Mouse (Mus musculus): ENCODE measurements around the gene Gemin4.

DNA sequence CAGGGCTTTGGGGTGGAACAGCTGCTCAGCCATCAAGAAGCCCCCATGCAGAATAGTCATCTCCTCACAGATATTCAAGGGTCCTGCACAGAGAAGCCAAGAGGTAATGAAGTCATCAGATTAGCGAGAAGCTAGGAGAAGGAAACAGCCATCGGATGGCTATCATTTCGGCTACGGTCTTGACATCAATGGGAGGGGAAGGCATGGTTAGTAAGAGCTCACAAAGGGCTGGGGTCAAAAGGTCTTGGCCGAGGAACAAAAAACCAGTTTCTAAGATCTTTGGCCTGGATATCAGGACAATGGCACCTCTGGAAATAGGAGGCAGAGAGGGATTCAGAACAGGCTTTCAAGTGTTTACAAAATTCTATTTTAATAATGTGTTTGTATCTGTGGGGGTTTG lies 3.6 kb downstream of the Gemin4 start:
- TF ChIP-seq GATA1 (IDR thresholded peaks at IDR 0.05; ENCODE audit: borderline replicate concordance, low read length) (no peak), FLI1 (IDR thresholded peaks at IDR 0.05; ENCODE audit: low read length) (no peak)
